Mouse (Mus musculus): Measurements from ENCODE around the gene Cadm4. TPM values are rescaled to one million over a fixed set of nuclear protein-coding genes. Genes with fewer than 3 reads are reported as not detected.

The Cadm4 gene
- total and polyA plus RNA-seq, 3 experiments, result 0.16 to 0.59 (median 0.36) TPM

Other genes starting within 250 kb of the Cadm4 start
Only the 20 nearest of the 23 such genes appear.
- 0.17 and 0.21 TPM in 2 replicates for gene Zfp93, start 211.6 kb upstream of the Cadm4 start, total RNA-seq (2012; rRNA removed)
- gene Zfp93, start 211.6 kb upstream of the Cadm4 start, total RNA-seq (2014; rRNA removed), result 0.28 and 0.30 TPM in 2 replicates
- gene Zfp93, start 211.6 kb upstream of the Cadm4 start, polyA plus RNA-seq (2012; ENCODE audit: insufficient read length, low read depth), result 0.11 and 0.15 TPM in 2 replicates
- gene Zfp61, start 180.8 kb upstream of the Cadm4 start, total RNA-seq (2012; rRNA removed), result 1.4 and 3.3 TPM in 2 replicates
- 3.2 and 3.8 TPM in 2 replicates for gene Zfp61, start 180.8 kb upstream of the Cadm4 start, total RNA-seq (2014; rRNA removed)
- gene Zfp61, start 180.8 kb upstream of the Cadm4 start, polyA plus RNA-seq (2012; ENCODE audit: insufficient read length, low read depth), result 2.0 and 2.3 TPM in 2 replicates
- gene Zfp94, start 165.4 kb upstream of the Cadm4 start, total RNA-seq (2012; rRNA removed), result 6.0 and 6.7 TPM in 2 replicates
- gene Zfp94, start 165.4 kb upstream of the Cadm4 start, total RNA-seq (2014; rRNA removed), result 4.5 and 5.8 TPM in 2 replicates
- 3.3 and 4.7 TPM in 2 replicates for gene Zfp94, start 165.4 kb upstream of the Cadm4 start, polyA plus RNA-seq (2012; ENCODE audit: insufficient read length, low read depth)
- not detected in 2 replicates for gene Tescl, start 148.1 kb upstream of the Cadm4 start, total RNA-seq (2012; rRNA removed)
- gene Tescl, start 148.1 kb upstream of the Cadm4 start, total RNA-seq (2014; rRNA removed), result not detected in 2 replicates
- gene Tescl, start 148.1 kb upstream of the Cadm4 start, polyA plus RNA-seq (2012; ENCODE audit: insufficient read length, low read depth), result not detected in 2 replicates
- gene Lypd5, start 132.8 kb upstream of the Cadm4 start, total RNA-seq (2012; rRNA removed), result not detected in 2 replicates
- not detected in 2 replicates for gene Lypd5, start 132.8 kb upstream of the Cadm4 start, total RNA-seq (2014; rRNA removed)
- gene Lypd5, start 132.8 kb upstream of the Cadm4 start, polyA plus RNA-seq (2012; ENCODE audit: insufficient read length, low read depth), result not detected in 2 replicates
- 7.6 and 10.5 TPM in 2 replicates for gene Kcnn4, start 111.8 kb upstream of the Cadm4 start, total RNA-seq (2012; rRNA removed)
- 12.9 and 14.3 TPM in 2 replicates for gene Kcnn4, start 111.8 kb upstream of the Cadm4 start, total RNA-seq (2014; rRNA removed)
- gene Kcnn4, start 111.8 kb upstream of the Cadm4 start, polyA plus RNA-seq (2012; ENCODE audit: insufficient read length, low read depth), result 8.2 and 10.6 TPM in 2 replicates
- 19.1 and 20.5 TPM in 2 replicates for gene Smg9, start 82.4 kb upstream of the Cadm4 start, total RNA-seq (2012; rRNA removed)
- gene Smg9, start 82.4 kb upstream of the Cadm4 start, total RNA-seq (2014; rRNA removed), result 16.9 and 19.9 TPM in 2 replicates
- gene Smg9, start 82.4 kb upstream of the Cadm4 start, polyA plus RNA-seq (2012; ENCODE audit: insufficient read length, low read depth), result 24.6 and 26.8 TPM in 2 replicates
- gene Irgc1, start 29.7 kb upstream of the Cadm4 start, total RNA-seq (2012; rRNA removed), result not detected in 2 replicates
- gene Irgc1, start 29.7 kb upstream of the Cadm4 start, total RNA-seq (2014; rRNA removed), result not detected in 2 replicates
- gene Irgc1, start 29.7 kb upstream of the Cadm4 start, polyA plus RNA-seq (2012; ENCODE audit: insufficient read length, low read depth), result not detected in 2 replicates
- 0.13 and 0.29 TPM in 2 replicates for gene Plaur, start 19.5 kb upstream of the Cadm4 start, total RNA-seq (2012; rRNA removed)
- 0.69 and 0.72 TPM in 2 replicates for gene Plaur, start 19.5 kb upstream of the Cadm4 start, total RNA-seq (2014; rRNA removed)
- gene Plaur, start 19.5 kb upstream of the Cadm4 start, polyA plus RNA-seq (2012; ENCODE audit: insufficient read length, low read depth), result 0.26 and 0.57 TPM in 2 replicates
- gene Zfp428, start 25.0 kb downstream of the Cadm4 start, total RNA-seq (2012; rRNA removed), result 11.1 and 14.1 TPM in 2 replicates
- gene Zfp428, start 25.0 kb downstream of the Cadm4 start, total RNA-seq (2014; rRNA removed), result 16.0 and 20.4 TPM in 2 replicates
- gene Zfp428, start 25.0 kb downstream of the Cadm4 start, polyA plus RNA-seq (2012; ENCODE audit: insufficient read length, low read depth), result 14.3 and 15.1 TPM in 2 replicates
- 0.08 and 0.17 TPM in 2 replicates for gene AC161166.1, start 30.4 kb downstream of the Cadm4 start, total RNA-seq (2012; rRNA removed)
- gene AC161166.1, start 30.4 kb downstream of the Cadm4 start, total RNA-seq (2014; rRNA removed), result not detected in 2 replicates
- gene AC161166.1, start 30.4 kb downstream of the Cadm4 start, polyA plus RNA-seq (2012; ENCODE audit: insufficient read length, low read depth), result 0.26 TPM in 1 of 2 replicates, not detected in the other
- gene Irgq, start 48.7 kb downstream of the Cadm4 start, total RNA-seq (2012; rRNA removed), result 8.7 and 10.1 TPM in 2 replicates
- gene Irgq, start 48.7 kb downstream of the Cadm4 start, total RNA-seq (2014; rRNA removed), result 4.6 and 5.1 TPM in 2 replicates
- 8.6 and 9.9 TPM in 2 replicates for gene Irgq, start 48.7 kb downstream of the Cadm4 start, polyA plus RNA-seq (2012; ENCODE audit: insufficient read length, low read depth)
- 6.1 and 6.4 TPM in 2 replicates for gene Pinlyp, start 64.1 kb downstream of the Cadm4 start, total RNA-seq (2012; rRNA removed)
- gene Pinlyp, start 64.1 kb downstream of the Cadm4 start, total RNA-seq (2014; rRNA removed), result 11.9 and 17.3 TPM in 2 replicates
- 6.6 and 7.4 TPM in 2 replicates for gene Pinlyp, start 64.1 kb downstream of the Cadm4 start, polyA plus RNA-seq (2012; ENCODE audit: insufficient read length, low read depth)
- gene Xrcc1, start 64.3 kb downstream of the Cadm4 start, total RNA-seq (2012; rRNA removed), result 128 and 136 TPM in 2 replicates
- gene Xrcc1, start 64.3 kb downstream of the Cadm4 start, total RNA-seq (2014; rRNA removed), result 81.7 and 86.3 TPM in 2 replicates
- 148 and 162 TPM in 2 replicates for gene Xrcc1, start 64.3 kb downstream of the Cadm4 start, polyA plus RNA-seq (2012; ENCODE audit: insufficient read length, low read depth)
- gene Ethe1, start 105.5 kb downstream of the Cadm4 start, total RNA-seq (2012; rRNA removed), result 18.6 and 24.1 TPM in 2 replicates
- 25.0 and 32.0 TPM in 2 replicates for gene Ethe1, start 105.5 kb downstream of the Cadm4 start, total RNA-seq (2014; rRNA removed)
- gene Ethe1, start 105.5 kb downstream of the Cadm4 start, polyA plus RNA-seq (2012; ENCODE audit: insufficient read length, low read depth), result 16.5 and 22.8 TPM in 2 replicates
- 0.46 and 0.81 TPM in 2 replicates for gene Zfp575, start 105.6 kb downstream of the Cadm4 start, total RNA-seq (2012; rRNA removed)
- 0.09 TPM in 1 of 2 replicates, not detected in the other for gene Zfp575, start 105.6 kb downstream of the Cadm4 start, total RNA-seq (2014; rRNA removed)
- gene Zfp575, start 105.6 kb downstream of the Cadm4 start, polyA plus RNA-seq (2012; ENCODE audit: insufficient read length, low read depth), result 0.14 and 0.20 TPM in 2 replicates
- gene Phldb3, start 128.7 kb downstream of the Cadm4 start, total RNA-seq (2012; rRNA removed), result 3.1 and 3.5 TPM in 2 replicates
- 0.89 and 1.1 TPM in 2 replicates for gene Phldb3, start 128.7 kb downstream of the Cadm4 start, total RNA-seq (2014; rRNA removed)
- 3.5 and 3.6 TPM in 2 replicates for gene Phldb3, start 128.7 kb downstream of the Cadm4 start, polyA plus RNA-seq (2012; ENCODE audit: insufficient read length, low read depth)
- not detected in 2 replicates for gene Lypd3, start 154.5 kb downstream of the Cadm4 start, total RNA-seq (2012; rRNA removed)
- gene Lypd3, start 154.5 kb downstream of the Cadm4 start, total RNA-seq (2014; rRNA removed), result not detected in 2 replicates
- gene Lypd3, start 154.5 kb downstream of the Cadm4 start, polyA plus RNA-seq (2012; ENCODE audit: insufficient read length, low read depth), result not detected in 2 replicates
- not detected in 2 replicates for gene Tex101, start 194.7 kb downstream of the Cadm4 start, total RNA-seq (2012; rRNA removed)
- not detected in 2 replicates for gene Tex101, start 194.7 kb downstream of the Cadm4 start, total RNA-seq (2014; rRNA removed)
- gene Tex101, start 194.7 kb downstream of the Cadm4 start, polyA plus RNA-seq (2012; ENCODE audit: insufficient read length, low read depth), result not detected in 2 replicates
- not detected in 2 replicates for gene BC049730, start 227.2 kb downstream of the Cadm4 start, total RNA-seq (2012; rRNA removed)
- gene BC049730, start 227.2 kb downstream of the Cadm4 start, total RNA-seq (2014; rRNA removed), result not detected in 2 replicates
- not detected in 2 replicates for gene BC049730, start 227.2 kb downstream of the Cadm4 start, polyA plus RNA-seq (2012; ENCODE audit: insufficient read length, low read depth)